Mouse (Mus musculus) hindbrain, embryonic 16.5 days (tissue): ENCODE data around the gene Arhgef18. TPM values are rescaled to one million over a fixed set of nuclear protein-coding genes. Genes with fewer than 3 reads are reported as not detected.
A peak's percentile ranks its signal among the peaks of the same experiment; 100 is the strongest.

Source experiments
- ATAC-seq: fragments of 200-750 bp; cut with Nextera tagmentation; 2 replicates; pipeline ENCODE4 v1.8.0; 2017; ENCODE audit warnings: moderate TSS enrichment, moderate library complexity
- H3K27ac ChIP-seq: fragments of 300-500 bp; sonication (generic); 2 replicates; pipeline ENCODE4 v1.5.1; 2014; ENCODE audit warnings: low read depth, mild to moderate bottlenecking, control low read depth, low read length, moderate library complexity
- H3K27me3 ChIP-seq: fragments of 300-500 bp; sonication (generic); replicated peaks from 2 replicates; pipeline ENCODE4 v1.6.1; 2014; ENCODE audit warnings: low read length; ENCODE audit not compliant: control insufficient read depth, insufficient read depth
- H3K36me3 ChIP-seq: fragments of 300-500 bp; sonication (generic); 2 replicates; pipeline ENCODE4 v1.6.1; 2014; ENCODE audit warnings: mild to moderate bottlenecking, low read length, moderate library complexity, mixed read lengths; ENCODE audit not compliant: control insufficient read depth, insufficient read depth
- H3K4me1 ChIP-seq: fragments of 300-500 bp; sonication (generic); 2 replicates; pipeline ENCODE4 v1.6.1; 2014; ENCODE audit warnings: low read depth, low read length; ENCODE audit not compliant: control insufficient read depth, insufficient read depth
- H3K4me2 ChIP-seq: fragments of 300-500 bp; sonication (generic); 2 replicates; pipeline ENCODE4 v1.6.1; 2014; ENCODE audit warnings: mild to moderate bottlenecking, low read length, control low read depth, moderate library complexity
- H3K4me3 ChIP-seq: fragments of 300-500 bp; sonication (generic); 2 replicates; pipeline ENCODE4 v1.5.1; 2014; ENCODE audit warnings: mild to moderate bottlenecking, low read length, control low read depth, moderate library complexity
- H3K9ac ChIP-seq: fragments of 300-500 bp; sonication (generic); 2 replicates; pipeline ENCODE4 v1.6.1; 2014; ENCODE audit warnings: low read depth, mild to moderate bottlenecking, control low read depth, low read length, moderate library complexity
- H3K9me3 ChIP-seq: fragments of 300-500 bp; sonication (generic); 2 replicates; pipeline ENCODE4 v1.6.1; 2014; ENCODE audit warnings: mild to moderate bottlenecking, low read length, moderate library complexity; ENCODE audit not compliant: control insufficient read depth
- WGBS: fragments of 180-500 bp; shearing (Covaris S2); extraction: QIAGEN DNeasy Blood & Tissue Kit; methylation state at CpG from one replicate; pipeline ENCODE4 v1.1.7; 2014; 5-methylcytosine and 5-hydroxymethylcytosine counted together
- polyA plus RNA-seq: library from polyadenylated mRNA; unstranded; fragments of >200 nt; fragmentation: Nextera tagmentation; extraction: Ambion mirVana; gene quantifications from 2 replicates; pipeline ENCODE4 v1.2.1, GENCODE M21; 2015

The Arhgef18 gene
- polyA plus RNA-seq, 1 experiment from 2014 or later = 11.5 TPM

DNA sequence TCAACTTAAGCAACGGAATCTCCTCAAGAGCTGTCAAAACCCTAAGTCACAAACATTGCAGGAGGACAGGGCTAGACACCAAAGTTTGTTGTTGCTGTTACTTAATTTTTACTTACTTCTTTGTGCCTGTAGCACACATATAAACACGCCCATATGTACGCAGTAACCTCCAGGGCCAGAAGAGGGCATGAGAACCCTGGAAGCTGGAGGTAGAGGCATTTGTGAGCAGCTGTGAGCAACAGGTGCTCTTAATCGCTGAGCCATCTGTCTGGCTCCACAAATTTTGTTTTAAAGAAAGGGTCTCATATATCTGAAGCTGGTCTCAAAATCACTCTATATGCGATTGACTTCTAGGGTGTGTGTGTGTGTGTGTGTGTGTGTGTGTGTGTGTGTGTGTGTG lies 71.5 kb downstream of the Arhgef18 start:
- Histone ChIP-seq H3K36me3 (no peaks in the 10 kb centered on the region), H3K9ac (no peak overlapping the region), H3K27ac (no peak overlapping the region), H3K4me3 (no peak overlapping the region), H3K4me2 (no peak overlapping the region), H3K9me3 (no peaks in the 10 kb centered on the region), H3K4me1 (peaks cover 4% of the 10 kb centered on the region; the same call in 1 of the 2 replicates), H3K27me3 (no peaks in the 10 kb centered on the region)
- 53% methylated on average over 5 of the region's 5 CpGs for WGBS
- ATAC-seq = no peak

DNA sequence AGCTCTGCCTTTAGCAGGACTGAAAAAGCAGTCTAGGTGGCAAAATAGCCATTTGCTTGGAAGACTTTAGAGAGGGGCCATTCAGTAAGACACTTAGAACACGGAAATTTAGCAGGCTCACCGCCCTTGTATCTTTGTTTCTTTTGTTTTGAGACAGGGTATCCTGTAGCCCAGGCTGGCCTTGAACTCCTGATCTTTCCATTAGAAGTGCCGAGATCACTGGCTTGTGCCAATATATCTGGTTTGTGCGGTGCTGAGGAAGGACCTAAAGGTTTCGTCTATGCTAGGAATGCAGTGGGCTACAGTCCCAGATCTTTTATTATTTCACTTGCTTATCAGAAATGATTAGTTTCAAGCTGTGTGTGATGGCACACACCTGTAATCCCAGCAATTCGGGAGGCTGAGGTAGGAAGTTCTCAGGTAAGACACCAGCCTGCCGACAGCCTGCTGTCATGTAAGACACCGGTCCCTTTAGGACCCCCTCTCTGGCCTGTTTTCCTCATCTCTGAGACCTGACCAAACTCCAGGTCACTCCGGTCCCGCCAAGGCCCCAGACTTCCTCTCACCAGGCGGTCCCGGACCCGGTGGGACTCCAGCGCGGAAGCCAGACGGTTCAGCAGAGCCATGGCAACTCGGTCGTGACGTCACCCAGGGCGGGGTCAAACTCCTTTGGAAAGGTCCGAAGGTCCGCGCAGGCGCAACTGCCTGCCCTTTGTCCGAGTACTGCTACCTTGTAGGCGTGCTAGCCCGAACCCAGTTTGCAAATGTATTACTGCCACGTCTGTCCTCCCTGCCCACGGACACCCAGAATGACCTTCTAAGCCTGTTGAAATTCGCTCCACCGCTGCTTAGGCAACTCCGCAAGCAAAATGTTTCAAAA lies 74.4 kb downstream of the Arhgef18 start, which contains the start of gene Pex11g:
Gene Pex11g, minus strand, starts transcription at position 675 of the 880 bp plus-strand sequence.
- no peaks in the 10 kb centered on the region for H3K36me3 ChIP-seq
- ATAC-seq = peak; percentile 95
- H3K4me2 ChIP-seq = peak within 1 kb of the TSS; percentile 77
- H3K4me1 ChIP-seq = peaks cover 4% of the 10 kb centered on the region; the same call in 1 of the 2 replicates
- no peaks in the 10 kb centered on the region for H3K9me3 ChIP-seq
- H3K9ac ChIP-seq = peak within 1 kb of the TSS; percentile 72
- 6% methylated on average over 32 of the region's 32 CpGs for WGBS
- H3K27ac ChIP-seq = peak within 1 kb of the TSS; percentile 87
- no peaks in the 10 kb centered on the region for H3K27me3 ChIP-seq
- peak within 1 kb of the TSS; percentile 53 for H3K4me3 ChIP-seq

GRCm38 (mm10) chr8:3467886-3468545 lies 75.2 kb downstream of the Arhgef18 start:
- H3K4me1 ChIP-seq = peaks cover 4% of the 10 kb centered on the region; the same call in 1 of the 2 replicates
- 52% methylated on average over 9 of the region's 9 CpGs for WGBS
- H3K27me3 ChIP-seq = no peaks in the 10 kb centered on the region
- no peaks in the 10 kb centered on the region for H3K9me3 ChIP-seq
- ATAC-seq = peak; percentile 25
- peak overlapping the region; percentile 53 for H3K4me3 ChIP-seq
- peak overlapping the region; percentile 77 for H3K4me2 ChIP-seq
- H3K27ac ChIP-seq = peak overlapping the region; percentile 87
- H3K36me3 ChIP-seq = no peaks in the 10 kb centered on the region
- H3K9ac ChIP-seq = peak overlapping the region; percentile 72

- Histone ChIP-seq H3K36me3 (no peaks in the 10 kb centered on the region), H3K9ac (no peak overlapping the region), H3K4me1 (peaks cover 4% of the 10 kb centered on the region; the same call in 1 of the 2 replicates), H3K9me3 (no peaks in the 10 kb centered on the region), H3K4me3 (no peak overlapping the region), H3K4me2 (no peak overlapping the region), H3K27ac (no peak overlapping the region), H3K27me3 (no peaks in the 10 kb centered on the region)
- WGBS = 100% methylated on average over 1 of the region's 1 CpGs
- ATAC-seq = no peak
These were observed 76.0 kb downstream of the Arhgef18 start for GRCm38 (mm10) chr8:3468838-3469237.

- Histone ChIP-seq H3K27me3 (no peaks in the 10 kb centered on the region), H3K9ac (no peak within 1 kb of the TSS), H3K4me2 (no peak within 1 kb of the TSS), H3K36me3 (no peaks in the 10 kb centered on the region), H3K4me1 (peaks cover 4% of the 10 kb centered on the region; the same call in 1 of the 2 replicates), H3K9me3 (no peaks in the 10 kb centered on the region), H3K27ac (no peak within 1 kb of the TSS), H3K4me3 (no peak within 1 kb of the TSS)
- ATAC-seq = no peak
These were observed 77.8 kb downstream of the Arhgef18 start, which contains the start of gene Tex45 for GRCm38 (mm10) chr8:3470562-3470961. Tex45 (plus strand) TSS chr8:3470862.

GRCm38 (mm10) chr8:3475715-3476429 lies 83.1 kb downstream of the Arhgef18 start:
- 28% methylated on average over 37 of the region's 37 CpGs for WGBS
- no peak overlapping the region for H3K27ac ChIP-seq
- no peaks in the 10 kb centered on the region for H3K4me1 ChIP-seq

DNA sequence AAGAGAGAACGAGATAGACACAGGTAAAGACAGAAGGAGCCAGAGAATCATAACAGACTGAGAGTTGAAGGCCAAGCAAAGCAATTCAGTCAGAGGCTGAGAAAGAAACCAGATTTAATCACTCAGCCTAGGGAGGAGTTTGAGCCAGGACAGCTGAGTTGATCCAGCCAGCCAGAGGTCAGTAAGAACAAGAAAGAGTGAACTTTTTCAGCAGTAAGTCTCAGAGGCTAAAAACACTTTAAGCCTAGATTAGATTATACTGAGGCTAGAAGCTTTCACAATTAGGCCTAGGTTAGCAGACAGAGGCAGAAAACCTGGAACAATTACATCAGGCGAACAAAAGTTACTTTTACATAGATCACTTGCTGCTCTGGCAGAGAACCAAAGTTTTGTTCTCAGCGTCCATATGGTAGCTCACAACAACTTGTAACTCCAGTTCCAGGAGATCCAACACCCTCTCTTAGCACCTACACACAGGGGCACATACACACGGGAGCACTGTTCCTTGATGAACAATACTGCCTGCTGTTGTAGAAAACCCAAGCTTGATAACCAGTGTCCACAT lies 87.5 kb downstream of the Arhgef18 start:
- 83% methylated on average over 4 of the region's 4 CpGs for WGBS
- Histone ChIP-seq H3K4me3 (no peak overlapping the region), H3K9me3 (no peaks in the 10 kb centered on the region), H3K36me3 (no peaks in the 10 kb centered on the region), H3K4me2 (no peak overlapping the region), H3K27me3 (no peaks in the 10 kb centered on the region), H3K9ac (no peak overlapping the region), H3K27ac (no peak overlapping the region), H3K4me1 (no peaks in the 10 kb centered on the region)
- ATAC-seq = no peak

More at GRCm38 (mm10) chr8:3475715-3476429, 83.1 kb downstream of the Arhgef18 start:
- Histone ChIP-seq H3K36me3 (no peaks in the 10 kb centered on the region), H3K4me2 (peak overlapping the region; percentile 58), H3K27me3 (no peaks in the 10 kb centered on the region), H3K9me3 (no peaks in the 10 kb centered on the region), H3K9ac (peak overlapping the region; percentile 60), H3K4me3 (peak overlapping the region; percentile 35)
- peak; percentile 76 for ATAC-seq

DNA sequence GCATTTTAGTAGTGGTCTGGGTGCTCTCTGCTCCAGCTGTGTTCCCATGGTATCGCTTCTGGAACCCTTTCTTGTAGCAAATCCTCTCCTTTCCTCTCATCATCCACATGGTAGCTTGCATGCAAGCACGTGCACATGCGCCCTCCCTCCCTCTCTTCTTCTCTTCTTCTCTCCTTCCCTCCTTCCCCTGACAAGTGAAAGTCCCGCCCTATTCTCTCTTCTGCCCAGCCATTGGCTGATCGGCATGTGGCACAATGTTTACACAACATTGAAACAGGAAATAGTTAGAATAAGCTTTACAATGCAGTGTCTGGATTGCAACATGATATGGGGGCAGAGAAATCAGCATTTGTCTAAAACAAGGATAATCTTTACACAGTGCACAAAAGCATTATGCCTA lies 88.8 kb downstream of the Arhgef18 start:
- H3K4me3 ChIP-seq = no peak overlapping the region
- H3K4me1 ChIP-seq = no peaks in the 10 kb centered on the region
- H3K9ac ChIP-seq = no peak overlapping the region
- no peaks in the 10 kb centered on the region for H3K36me3 ChIP-seq
- WGBS = 63% methylated on average over 5 of the region's 5 CpGs
- ATAC-seq = no peak
- no peaks in the 10 kb centered on the region for H3K27me3 ChIP-seq
- no peak overlapping the region for H3K4me2 ChIP-seq
- no peaks in the 10 kb centered on the region for H3K9me3 ChIP-seq
- H3K27ac ChIP-seq = no peak overlapping the region
